Mouse (Mus musculus): ENCODE data around the gene Apoa4.

- TF ChIP-seq CTCF (IDR thresholded peaks at IDR 0.05; ENCODE audit: insufficient read depth, low read length), result no peak
- TF ChIP-seq POLR2A (IDR thresholded peaks at IDR 0.05; ENCODE audit: borderline replicate concordance, extremely low read depth, low read depth, low read length), result no peak
Observed at GRCm38 (mm10) chr9:46192642-46193041, 47.9 kb upstream of the Apoa4 start.
